Mouse (Mus musculus): ENCODE measurements around the gene Mettl8.

GRCm38 (mm10) chr2:71022991-71023390, 32.4 kb downstream of the Mettl8 start:
- TF ChIP-seq CTCF (IDR thresholded peaks at IDR 0.05; ENCODE audit: extremely low read depth, insufficient read depth, low read length): no peak
- no peak for TF ChIP-seq POLR2A (IDR thresholded peaks at IDR 0.05; ENCODE audit: extremely low read depth, insufficient read depth, low read length)
